Mouse (Mus musculus) embryonic facial prominence, embryonic 15.5 days (tissue): ENCODE results near the gene Abhd2. TPM values are rescaled to one million over a fixed set of nuclear protein-coding genes. Genes with fewer than 3 reads are reported as not detected.

Experiments used
- ATAC-seq: fragments of 200-750 bp; cut with Nextera tagmentation; 2 replicates; pipeline ENCODE4 v1.8.0; 2017; ENCODE audit warnings: low read depth, moderate TSS enrichment; ENCODE audit not compliant: insufficient number of reproducible peaks, low FRiP score, low TSS enrichment
- H3K27ac ChIP-seq: fragments of 300-500 bp; sonication (generic); replicated peaks from 2 replicates; pipeline ENCODE4 v1.5.1; 2015; ENCODE audit warnings: mild to moderate bottlenecking, inconsistent platforms
- H3K27me3 ChIP-seq: fragments of 300-500 bp; sonication (generic); 2 replicates; pipeline ENCODE4 v1.6.1; 2015; ENCODE audit warnings: inconsistent platforms
- H3K36me3 ChIP-seq: fragments of 300-500 bp; sonication (generic); 2 replicates; pipeline ENCODE4 v1.6.1; 2015; ENCODE audit warnings: mild to moderate bottlenecking, inconsistent platforms
- H3K4me1 ChIP-seq: fragments of 300-500 bp; sonication (generic); 2 replicates; pipeline ENCODE4 v1.6.1; 2015; ENCODE audit warnings: inconsistent platforms
- H3K4me2 ChIP-seq: fragments of 300-500 bp; sonication (generic); replicated peaks from 2 replicates; pipeline ENCODE4 v1.6.1; 2015; ENCODE audit warnings: mild to moderate bottlenecking, inconsistent platforms
- H3K4me3 ChIP-seq: fragments of 300-500 bp; sonication (generic); replicated peaks from 2 replicates; pipeline ENCODE4 v1.5.1; 2015; ENCODE audit warnings: mild to moderate bottlenecking, inconsistent platforms
- H3K9ac ChIP-seq: fragments of 300-500 bp; sonication (generic); 2 replicates; pipeline ENCODE4 v1.6.1; 2015; ENCODE audit warnings: inconsistent platforms
- H3K9me3 ChIP-seq: fragments of 300-500 bp; sonication (generic); replicated peaks from 2 replicates; pipeline ENCODE4 v1.6.1; 2016; ENCODE audit warnings: inconsistent platforms
- WGBS: fragments of 180-500 bp; shearing (Covaris S2); methylation state at CpG from one replicate; pipeline ENCODE4 v1.1.7; 2015; 5-methylcytosine and 5-hydroxymethylcytosine counted together
- polyA plus RNA-seq: library from polyadenylated mRNA; unstranded; fragments of >200 nt; fragmentation: Nextera tagmentation; extraction: Ambion mirVana; gene quantifications from 2 replicates; pipeline ENCODE4 v1.2.1, GENCODE M21; 2015

The Abhd2 gene
- polyA plus RNA-seq, 1 experiment from 2014 or later, result 13.6 TPM

DNA sequence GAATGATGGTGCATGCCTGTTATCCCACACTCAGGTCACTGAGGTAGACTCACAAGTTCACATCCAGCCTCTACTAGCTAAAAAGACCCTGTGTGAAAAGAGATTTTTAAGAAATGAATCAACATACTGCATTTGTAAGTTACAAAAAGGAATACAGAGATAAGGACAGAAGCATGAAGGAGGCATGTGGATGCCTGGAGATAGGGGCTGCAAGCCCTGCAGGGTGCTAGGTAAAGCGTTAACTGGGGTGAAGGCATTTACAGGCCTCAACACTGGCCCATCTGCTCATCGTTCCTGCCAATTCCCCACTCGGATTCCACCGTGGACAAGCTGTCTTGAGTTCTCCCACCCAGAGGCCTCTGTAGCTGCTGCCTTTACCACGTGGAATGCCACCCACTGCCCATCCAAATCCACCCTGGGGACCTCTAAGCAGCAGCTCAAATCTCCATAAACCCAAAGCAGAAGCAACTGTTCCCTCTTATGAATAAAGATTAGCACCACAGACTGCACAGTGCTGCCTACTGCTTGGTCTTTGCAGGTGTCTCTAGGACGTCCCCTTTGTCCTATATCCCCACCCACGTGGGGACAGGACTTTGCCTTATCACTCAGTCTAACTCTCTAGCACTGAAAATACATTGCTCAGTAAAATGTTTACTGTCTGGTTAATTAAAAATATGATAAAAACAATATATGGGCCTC is 5.2 kb upstream of the Abhd2 start:
- Histone ChIP-seq H3K4me3 (no peak overlapping the region), H3K27me3 (no peaks in the 10 kb centered on the region), H3K4me2 (no peak overlapping the region), H3K4me1 (peaks cover 4% of the 10 kb centered on the region), H3K27ac (no peak overlapping the region), H3K9ac (no peak overlapping the region), H3K36me3 (no peaks in the 10 kb centered on the region), H3K9me3 (no peaks in the 10 kb centered on the region)
- 38% methylated on average over 7 of the region's 7 CpGs for WGBS
- no peak for ATAC-seq

DNA sequence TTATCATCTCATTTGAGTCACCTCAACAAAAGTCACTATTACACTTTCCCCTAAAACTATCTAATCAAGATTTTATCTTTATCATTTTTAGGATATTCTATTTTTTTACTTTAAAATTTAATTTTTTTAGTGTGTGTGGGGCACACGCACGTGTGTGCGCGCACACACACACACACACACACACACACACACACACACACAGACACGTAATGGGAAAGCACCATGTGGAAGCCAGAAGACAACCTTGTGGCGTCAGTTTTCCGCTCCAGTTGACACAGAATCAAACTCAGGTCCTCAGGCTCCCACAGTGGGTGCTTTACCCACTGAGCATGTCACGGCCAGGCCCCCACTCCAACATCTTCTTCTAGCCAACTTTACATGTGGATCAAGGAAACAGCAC is 4.1 kb upstream of the Abhd2 start:
- Histone ChIP-seq H3K27me3 (no peaks in the 10 kb centered on the region), H3K4me1 (peaks cover 7% of the 10 kb centered on the region), H3K9me3 (no peaks in the 10 kb centered on the region), H3K36me3 (no peaks in the 10 kb centered on the region), H3K9ac (no peak overlapping the region), H3K4me3 (no peak overlapping the region), H3K27ac (no peak overlapping the region), H3K4me2 (no peak overlapping the region)
- WGBS, result 82% methylated on average over 8 of the region's 8 CpGs
- ATAC-seq, result no peak

DNA sequence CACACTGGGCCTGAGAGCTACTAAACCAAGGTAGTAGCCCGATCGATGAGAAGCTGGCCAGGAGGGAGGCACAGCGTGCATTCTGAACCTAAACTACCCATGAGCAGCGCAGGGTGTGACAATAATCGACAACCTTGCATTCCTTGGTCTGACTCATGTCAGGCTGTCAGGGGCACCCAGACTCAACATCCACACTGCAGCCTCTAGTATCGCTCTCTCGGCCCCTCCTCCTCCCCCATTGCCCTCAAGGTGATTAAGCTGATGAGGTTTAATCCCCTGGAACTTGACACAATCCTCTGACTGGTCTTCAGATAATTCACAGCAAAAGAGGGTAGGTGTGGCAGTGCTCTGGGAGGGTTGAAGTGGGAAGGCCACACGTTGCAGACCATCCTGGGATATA is 3.6 kb upstream of the Abhd2 start:
- Histone ChIP-seq H3K4me2 (no peak overlapping the region), H3K4me3 (no peak overlapping the region), H3K36me3 (no peaks in the 10 kb centered on the region), H3K27ac (no peak overlapping the region), H3K9me3 (no peaks in the 10 kb centered on the region), H3K27me3 (no peaks in the 10 kb centered on the region), H3K9ac (no peak overlapping the region), H3K4me1 (peaks cover 12% of the 10 kb centered on the region)
- 41% methylated on average over 8 of the region's 8 CpGs for WGBS
- ATAC-seq, result no peak

DNA sequence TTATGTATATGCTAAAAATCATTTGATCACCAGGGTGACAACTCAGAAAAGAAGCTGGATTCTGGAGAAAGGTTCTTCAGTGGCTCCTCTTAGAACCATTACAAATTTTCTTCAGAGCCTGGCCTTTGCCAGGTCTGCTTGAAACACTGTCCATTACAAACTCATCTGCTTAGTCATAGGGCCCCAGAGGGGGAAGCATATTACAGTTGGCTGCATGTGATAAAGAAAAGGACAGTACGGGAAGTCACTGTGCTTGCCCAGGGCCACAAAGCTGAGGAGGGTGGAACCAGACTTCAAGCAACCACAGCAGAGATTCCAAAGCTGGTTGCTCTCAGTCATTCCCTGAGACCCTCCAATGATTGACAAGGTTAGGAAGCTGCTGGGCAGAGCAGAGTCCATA is 3.1 kb upstream of the Abhd2 start:
- peaks cover 17% of the 10 kb centered on the region for H3K4me1 ChIP-seq
- H3K9ac ChIP-seq, result no peak overlapping the region
- H3K36me3 ChIP-seq, result no peaks in the 10 kb centered on the region
- H3K4me3 ChIP-seq, result no peak overlapping the region
- no peaks in the 10 kb centered on the region for H3K27me3 ChIP-seq
- WGBS, result 57% methylated on average over 1 of the region's 1 CpGs
- ATAC-seq, result no peak
- no peak overlapping the region for H3K4me2 ChIP-seq
- H3K27ac ChIP-seq, result no peak overlapping the region
- no peaks in the 10 kb centered on the region for H3K9me3 ChIP-seq

DNA sequence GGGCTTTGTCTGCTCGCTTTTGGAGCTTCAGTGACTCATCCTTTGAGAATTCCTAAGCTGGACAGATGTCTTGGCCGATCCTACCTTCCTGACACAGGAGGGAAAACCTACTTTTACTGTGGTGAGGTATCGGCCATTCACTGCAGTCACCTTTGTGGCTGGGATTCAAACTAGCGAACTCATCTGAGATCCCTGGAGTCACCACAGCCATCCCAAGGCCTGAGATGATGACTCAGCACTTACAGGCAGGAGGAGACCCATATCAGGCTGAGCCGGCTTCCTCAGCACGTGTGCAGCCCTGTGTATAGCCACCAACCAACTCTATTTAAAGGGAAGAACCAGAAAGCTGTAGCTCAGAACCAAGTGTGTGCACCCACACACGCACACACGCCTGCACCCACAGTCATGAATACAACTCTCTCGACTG is 2.0 kb upstream of the Abhd2 start:
- no peaks in the 10 kb centered on the region for H3K36me3 ChIP-seq
- H3K4me2 ChIP-seq, result no peak overlapping the region
- ATAC-seq, result no peak
- H3K27me3 ChIP-seq, result no peaks in the 10 kb centered on the region
- no peak overlapping the region for H3K9ac ChIP-seq
- H3K4me1 ChIP-seq, result peaks cover 26% of the 10 kb centered on the region
- no peak overlapping the region for H3K4me3 ChIP-seq
- H3K27ac ChIP-seq, result no peak overlapping the region
- WGBS, result 76% methylated on average over 9 of the region's 9 CpGs
- no peaks in the 10 kb centered on the region for H3K9me3 ChIP-seq

DNA sequence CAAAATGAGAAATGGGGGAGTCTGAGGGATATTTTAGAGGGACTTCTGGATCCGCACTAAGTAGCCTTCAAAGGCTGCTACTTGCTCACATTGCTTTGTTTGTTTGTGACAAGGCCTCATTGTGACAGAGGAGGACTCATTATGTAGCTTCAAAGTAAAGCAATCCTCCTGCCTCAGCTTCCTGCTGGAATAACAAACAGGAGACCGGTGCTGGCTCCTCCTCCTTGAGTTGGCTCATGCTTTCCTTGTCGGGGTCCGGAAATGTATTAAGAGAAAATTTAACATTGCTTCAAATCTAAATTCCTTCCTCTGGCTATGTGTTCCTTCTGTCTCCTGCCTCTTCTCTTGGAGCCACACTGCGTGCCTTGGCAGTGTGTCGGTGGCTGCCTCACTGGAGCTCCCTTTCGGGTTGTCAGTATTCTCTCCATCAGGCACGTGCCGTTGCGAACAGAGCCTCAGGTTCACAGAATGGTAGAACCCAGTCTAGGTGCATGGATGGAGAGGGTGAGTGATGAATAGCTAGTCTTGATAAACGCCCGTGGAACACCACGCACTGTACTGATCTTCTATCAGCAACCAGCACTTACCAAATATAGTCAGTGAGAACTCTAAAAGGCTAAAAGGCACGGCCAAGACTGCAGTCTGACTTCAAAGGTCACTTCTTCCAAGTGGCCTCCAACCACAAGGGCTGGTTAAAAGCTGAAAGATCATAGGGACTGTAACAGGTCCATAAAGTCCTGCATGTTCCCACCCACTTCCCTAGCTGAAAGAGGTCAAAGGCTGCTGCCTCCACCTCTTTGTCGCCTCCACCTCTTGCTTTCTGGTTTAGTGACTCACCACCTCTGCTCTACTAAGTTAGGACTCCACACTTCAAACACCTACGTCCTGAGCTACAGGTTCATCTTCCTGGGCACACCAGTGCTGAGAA is 874 bp upstream of the Abhd2 start:
- H3K4me3 ChIP-seq, result peak overlapping the region; percentile 80
- peaks cover 35% of the 10 kb centered on the region for H3K4me1 ChIP-seq
- 82% methylated on average over 16 of the region's 16 CpGs for WGBS
- no peak overlapping the region for H3K9ac ChIP-seq
- H3K4me2 ChIP-seq, result peak overlapping the region; percentile 69
- ATAC-seq, result no peak
- H3K9me3 ChIP-seq, result no peaks in the 10 kb centered on the region
- H3K36me3 ChIP-seq, result no peaks in the 10 kb centered on the region
- H3K27me3 ChIP-seq, result no peaks in the 10 kb centered on the region
- 0 out of 2 replicates have a peak overlapping the region, but pooled peaks have one; percentile 13 for H3K27ac ChIP-seq

DNA sequence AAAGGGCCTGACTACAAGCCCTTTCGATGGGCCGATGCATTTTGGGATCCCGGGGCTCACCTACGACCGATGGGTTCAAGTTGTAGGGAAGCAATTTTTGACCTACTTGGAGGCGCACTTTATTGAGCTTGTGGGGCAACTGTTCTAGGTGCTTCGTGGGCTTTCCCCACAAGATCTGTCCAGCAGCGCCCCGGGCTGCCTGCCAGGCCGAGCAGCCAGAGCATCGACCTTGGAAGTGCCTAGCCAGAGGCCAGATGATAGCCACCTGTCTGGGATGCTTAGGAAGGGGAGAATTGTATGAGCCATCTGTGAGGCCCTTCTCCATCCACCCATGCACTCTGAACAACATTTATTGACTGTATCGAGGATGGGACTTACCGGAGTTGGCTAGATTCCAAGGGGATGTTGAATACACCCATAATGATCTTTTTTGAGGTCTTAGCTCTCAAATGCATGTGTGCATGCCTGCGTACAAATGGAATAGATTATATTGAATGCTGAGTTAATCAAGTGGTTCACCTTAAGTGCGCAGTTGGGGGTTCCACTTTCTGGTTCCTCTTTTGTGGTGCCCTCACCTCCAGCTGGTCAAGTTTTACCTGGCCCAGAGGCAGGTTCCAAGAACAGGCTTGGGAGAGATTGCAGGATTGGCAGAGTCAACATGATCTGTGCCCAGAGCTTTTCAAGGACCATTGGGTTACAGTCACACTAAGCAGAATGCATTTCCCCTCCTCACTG is 906 bp downstream of the Abhd2 start:
- Histone ChIP-seq H3K9ac (peak overlapping the region; percentile 67), H3K27me3 (no peaks in the 10 kb centered on the region), H3K9me3 (no peaks in the 10 kb centered on the region), H3K4me3 (peak overlapping the region; percentile 80), H3K36me3 (no peaks in the 10 kb centered on the region), H3K4me2 (peak overlapping the region; percentile 69), H3K4me1 (peaks cover 45% of the 10 kb centered on the region), H3K27ac (peak overlapping the region; percentile 78; the same call in 1 of the 2 replicates)
- 11% methylated on average over 15 of the region's 15 CpGs for WGBS
- ATAC-seq, result no peak

DNA sequence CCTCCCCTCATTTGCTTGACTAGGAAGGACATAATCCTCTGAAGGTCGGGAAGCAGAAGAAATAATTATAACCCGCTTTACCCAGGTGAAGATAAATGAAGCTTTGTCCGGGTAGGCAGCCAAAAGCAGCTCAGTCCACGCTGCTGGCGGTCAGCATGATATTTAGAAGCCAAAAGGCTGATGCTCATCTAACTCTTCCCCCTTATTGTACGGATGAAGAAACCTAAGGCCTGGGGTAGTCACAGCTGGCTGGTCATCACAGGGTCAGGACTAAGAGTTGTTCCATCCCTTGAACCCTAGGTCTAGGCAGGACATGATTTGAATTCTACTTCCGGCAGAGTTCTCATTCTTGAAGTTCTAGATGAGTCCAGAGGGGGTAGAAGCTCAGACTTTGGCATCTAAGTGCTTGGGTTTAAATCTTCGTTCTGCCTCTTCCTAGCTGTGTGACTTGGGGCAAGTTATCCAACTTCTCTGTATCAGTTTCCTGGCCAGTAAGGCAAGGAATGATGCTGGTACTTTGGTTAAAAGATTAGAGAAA is 1.5 kb downstream of the Abhd2 start:
- no peak overlapping the region for H3K27ac ChIP-seq
- peaks cover 51% of the 10 kb centered on the region for H3K4me1 ChIP-seq
- no peaks in the 10 kb centered on the region for H3K36me3 ChIP-seq
- peak overlapping the region; percentile 80 for H3K4me3 ChIP-seq
- no peaks in the 10 kb centered on the region for H3K9me3 ChIP-seq
- no peaks in the 10 kb centered on the region for H3K27me3 ChIP-seq
- 71% methylated on average over 8 of the region's 8 CpGs for WGBS
- H3K9ac ChIP-seq, result no peak overlapping the region
- peak overlapping the region; percentile 69 for H3K4me2 ChIP-seq
- ATAC-seq, result no peak

DNA sequence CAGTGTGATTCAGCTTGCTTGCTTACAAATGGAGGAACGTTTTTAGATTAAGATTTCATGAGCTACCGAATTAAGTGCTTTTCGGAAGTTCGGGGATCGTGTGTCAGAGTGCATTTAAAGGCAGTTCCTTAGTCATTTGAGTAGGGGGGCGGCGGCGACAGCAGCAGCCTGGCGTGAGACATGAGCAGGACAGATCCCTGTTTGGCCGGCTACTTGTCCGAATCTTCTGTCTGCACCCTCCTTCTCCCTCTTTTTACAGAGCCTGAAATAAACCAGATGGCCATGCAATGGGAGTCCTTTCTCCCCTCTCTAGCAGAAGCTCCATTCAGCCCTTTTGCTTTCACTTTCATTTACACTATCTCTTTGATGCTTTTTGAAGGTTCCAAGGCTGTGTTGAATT is 2.3 kb downstream of the Abhd2 start:
- Histone ChIP-seq H3K9me3 (no peaks in the 10 kb centered on the region), H3K27me3 (no peaks in the 10 kb centered on the region), H3K4me2 (peak overlapping the region; percentile 69), H3K36me3 (no peaks in the 10 kb centered on the region), H3K9ac (no peak overlapping the region), H3K27ac (0 out of 2 replicates have a peak overlapping the region, but pooled peaks have one; percentile 39), H3K4me3 (peak overlapping the region; percentile 34), H3K4me1 (peaks cover 56% of the 10 kb centered on the region)
- 14% methylated on average over 11 of the region's 11 CpGs for WGBS
- no peak for ATAC-seq

DNA sequence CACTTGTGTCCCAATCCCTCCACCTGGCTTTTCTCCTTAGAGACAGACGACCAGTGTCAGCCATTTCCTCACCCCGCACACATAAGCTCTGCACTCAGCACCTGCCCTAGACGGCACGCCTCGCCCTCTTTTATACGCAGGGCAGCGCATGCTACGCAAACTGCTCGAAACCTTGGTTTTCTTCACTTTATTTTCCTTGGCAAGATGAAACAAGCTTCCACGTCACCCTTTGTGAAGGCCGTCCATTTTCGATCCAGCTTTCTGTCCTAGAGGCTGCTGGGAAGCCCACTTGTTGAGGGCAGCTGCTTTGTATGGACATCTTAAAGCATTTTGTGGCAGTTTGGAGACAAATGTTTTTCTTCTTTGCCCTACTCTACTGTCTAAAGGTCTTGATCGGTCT is 5.4 kb downstream of the Abhd2 start:
- Histone ChIP-seq H3K9me3 (no peaks in the 10 kb centered on the region), H3K4me1 (peaks cover 70% of the 10 kb centered on the region), H3K27me3 (no peaks in the 10 kb centered on the region), H3K27ac (no peak overlapping the region), H3K4me3 (no peak overlapping the region), H3K4me2 (no peak overlapping the region), H3K36me3 (no peaks in the 10 kb centered on the region), H3K9ac (no peak overlapping the region)
- no peak for ATAC-seq
- 81% methylated on average over 13 of the region's 13 CpGs for WGBS
